Mouse (Mus musculus) left cerebral cortex, postnatal 36 days (tissue): ENCODE results near the gene Galnt18. TPM values are rescaled to one million over a fixed set of nuclear protein-coding genes. Genes with fewer than 3 reads are reported as not detected.

ENCODE experiments used
- DNase-seq, 2 experiments: peaks; one replicate each; pipeline ENCODE4 v3.0.0; 2021 to 2022; ENCODE audit warnings: low spot score in 2 of 2, mixed read lengths in 1 of 2
- intact Hi-C: fragments of 180-260 bp; cut with DNase I; formaldehyde crosslinking; loops from one replicate; pipeline ENCODE4 v1.15.1; 2025
- total RNA-seq, 2 experiments: library from RNA; stranded (reverse); gene quantifications; 2 replicates each; pipeline ENCODE4 v1.2.3; 2021

Gene Galnt18
- total RNA-seq, 2 experiments from 2014 or later, result 38.4 to 48.3 TPM

DNA sequence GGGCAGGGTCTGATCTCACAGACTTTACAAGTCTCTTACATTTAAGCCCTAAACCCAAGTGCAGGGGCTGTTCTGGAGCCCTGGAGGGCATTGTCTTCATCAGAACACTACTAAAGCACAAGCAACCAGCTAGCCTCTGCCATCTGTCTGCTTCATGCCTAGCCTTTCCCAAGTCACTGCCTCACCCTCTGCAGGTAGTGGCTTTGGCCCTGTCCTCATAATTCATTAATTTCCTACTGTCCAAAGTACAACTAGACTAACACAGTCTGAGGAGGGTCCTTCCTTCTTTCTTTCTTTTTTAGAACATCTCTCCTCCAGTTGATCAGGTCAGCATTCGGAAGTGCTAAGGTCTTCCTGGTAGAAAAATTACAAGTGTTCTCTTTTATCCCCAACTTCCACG, 2.6 kb downstream of the Galnt18 start:
- intact Hi-C loops, result loop anchor here (5.0 to 10.0 kb wide), 3 partner anchors 55 to 532 kb away; no protein-coding TSS in a partner anchor
- DNase-seq, result no peak

GRCm38 (mm10) chr7:111776160-111776559, 3.6 kb downstream of the Galnt18 start:
- intact Hi-C loops, result loop anchor here (5.0 to 10.0 kb wide), 3 partner anchors 54 to 531 kb away; no protein-coding TSS in a partner anchor
- DNase-seq, result no peak

DNA sequence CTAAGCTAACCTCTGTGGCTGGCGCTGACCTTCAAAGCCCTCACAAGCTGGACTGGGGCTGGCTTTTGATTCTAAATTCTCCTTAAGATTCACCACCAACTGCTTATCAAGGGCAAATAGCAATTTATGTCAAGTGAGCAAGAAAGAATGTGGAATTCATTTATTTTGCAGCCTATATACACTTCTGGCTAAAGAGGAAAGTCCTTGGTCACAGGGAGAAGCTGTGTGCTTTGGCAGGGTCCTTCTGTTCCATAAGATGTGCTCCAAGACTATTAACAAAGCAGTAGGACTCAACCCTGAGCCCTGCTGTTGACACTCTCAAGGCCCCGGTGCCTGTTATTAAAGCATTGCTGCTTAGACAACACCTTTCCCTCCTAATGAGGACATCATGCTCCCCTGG, 7.4 kb downstream of the Galnt18 start:
- intact Hi-C loops, result loop anchor here (10.0 kb wide), 2 partner anchors 168 to 528 kb away; no protein-coding TSS in a partner anchor
- DNase-seq, result no peak

- no peak for DNase-seq
- intact Hi-C loops, result loop anchor here (10.0 kb wide), 2 partner anchors 167 to 527 kb away; no protein-coding TSS in a partner anchor
Observed at GRCm38 (mm10) chr7:111771251-111771801, 8.5 kb downstream of the Galnt18 start.

DNA sequence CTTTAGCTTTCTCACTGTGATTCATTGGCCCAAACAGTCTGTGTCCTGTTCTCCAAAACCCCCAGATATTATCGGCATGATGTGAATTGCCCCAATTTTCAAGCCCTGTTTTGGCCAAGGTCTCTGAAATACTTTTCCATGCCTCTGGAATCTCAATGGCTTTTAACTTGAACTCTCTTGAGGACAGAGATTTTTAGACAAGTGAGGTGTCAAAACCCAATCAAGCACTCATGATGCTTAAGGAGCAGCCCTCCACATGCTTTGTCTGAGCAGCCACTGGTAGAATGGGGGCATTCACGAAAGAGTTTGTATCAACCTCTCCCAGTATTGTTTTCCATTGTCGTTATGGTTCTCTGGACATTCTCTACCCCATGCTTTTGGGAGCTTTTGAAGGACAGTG, 9.2 kb downstream of the Galnt18 start:
- DNase-seq, result no peak
- intact Hi-C loops, result loop anchor here (10.0 kb wide), 2 partner anchors 166 to 526 kb away; no protein-coding TSS in a partner anchor

DNA sequence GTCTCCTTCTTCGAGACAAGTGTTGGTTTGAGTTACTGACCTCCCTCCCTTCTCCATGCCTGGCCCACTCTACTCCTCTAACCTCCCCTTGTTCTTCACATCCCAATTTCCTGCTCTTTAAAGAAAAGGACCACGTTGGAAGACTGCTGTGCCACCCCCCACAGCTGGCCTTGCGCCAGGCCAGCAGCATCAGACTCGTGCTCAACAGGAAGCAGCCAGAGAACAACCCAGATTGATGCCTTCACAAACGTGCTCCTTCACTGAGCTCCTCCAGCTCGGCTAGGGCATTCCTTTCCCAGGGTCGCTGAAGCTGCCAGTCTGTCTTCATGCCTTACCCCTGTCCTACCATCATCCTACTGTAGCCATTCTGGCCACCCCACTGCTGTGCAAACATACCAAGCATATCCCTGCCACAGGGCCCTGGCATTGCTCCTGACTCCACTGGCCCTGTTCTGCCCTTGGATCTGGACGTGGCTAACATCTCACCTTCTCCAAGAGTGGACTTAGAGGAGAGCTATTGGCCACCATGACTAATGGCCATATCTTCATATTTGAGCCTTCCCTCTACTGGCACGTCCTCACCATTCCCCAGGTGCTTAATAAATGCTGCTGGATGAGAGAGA, 13.5 kb downstream of the Galnt18 start:
- intact Hi-C loops, result no loop called here

GRCm38 (mm10) chr7:111762754-111763153, 17.0 kb downstream of the Galnt18 start:
- DNase-seq, result no peak
- intact Hi-C loops, result no loop called here

More for the DNA sequence above, 13.5 kb downstream of the Galnt18 start:
- no peak for DNase-seq

DNA sequence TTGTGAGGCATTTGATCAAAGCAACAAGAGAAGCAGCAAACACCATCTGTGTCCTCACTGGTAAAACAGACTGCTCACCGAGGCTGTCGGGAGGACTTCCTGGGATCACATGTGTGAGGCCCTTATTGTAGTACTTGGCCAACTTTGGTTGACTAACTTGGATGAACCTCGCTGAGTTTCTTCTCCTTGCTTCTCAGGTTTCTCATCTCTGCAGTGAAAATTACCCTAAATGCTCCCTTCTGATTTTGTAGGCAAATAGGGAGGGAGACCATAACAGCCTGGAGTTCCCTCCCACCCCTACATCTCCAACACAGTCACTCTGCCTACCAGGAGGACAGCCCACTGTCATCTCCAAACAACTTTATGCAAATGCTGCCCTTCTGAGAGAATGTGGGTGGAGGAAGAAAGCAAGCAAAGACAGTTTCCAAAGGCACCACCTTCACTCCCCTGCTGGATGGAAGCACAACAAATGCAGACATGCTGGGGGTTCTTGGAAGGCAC, 31.2 kb downstream of the Galnt18 start:
- peak; percentile 36 to 50 for DNase-seq

DNA sequence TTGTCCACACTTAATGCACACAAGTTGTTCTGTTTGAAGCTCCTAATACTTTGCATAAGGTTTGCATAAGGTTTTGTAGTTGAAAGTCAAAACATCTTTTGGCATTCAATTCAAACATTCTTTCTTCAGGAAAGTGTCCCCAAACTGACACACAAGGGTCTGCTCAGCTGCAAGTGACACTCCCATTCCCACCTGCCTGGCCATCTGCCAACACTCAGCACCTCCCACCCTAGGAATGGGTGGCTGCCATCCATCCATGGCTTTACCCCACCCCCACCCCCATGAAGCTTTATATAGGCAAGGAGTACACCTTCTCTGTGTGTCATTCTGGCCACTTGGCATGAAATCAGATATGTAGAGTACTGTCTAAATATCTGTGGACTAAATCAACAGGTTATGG, 35.0 kb downstream of the Galnt18 start:
- DNase-seq, result no peak
- intact Hi-C loops, result no loop called here

More for the DNA sequence above, 31.2 kb downstream of the Galnt18 start:
- intact Hi-C loops, result no loop called here

GRCm38 (mm10) chr7:111741595-111741994, 38.2 kb downstream of the Galnt18 start:
- DNase-seq, result no peak
- intact Hi-C loops, result no loop called here

GRCm38 (mm10) chr7:111740091-111740490, 39.7 kb downstream of the Galnt18 start:
- intact Hi-C loops, result no loop called here

DNA sequence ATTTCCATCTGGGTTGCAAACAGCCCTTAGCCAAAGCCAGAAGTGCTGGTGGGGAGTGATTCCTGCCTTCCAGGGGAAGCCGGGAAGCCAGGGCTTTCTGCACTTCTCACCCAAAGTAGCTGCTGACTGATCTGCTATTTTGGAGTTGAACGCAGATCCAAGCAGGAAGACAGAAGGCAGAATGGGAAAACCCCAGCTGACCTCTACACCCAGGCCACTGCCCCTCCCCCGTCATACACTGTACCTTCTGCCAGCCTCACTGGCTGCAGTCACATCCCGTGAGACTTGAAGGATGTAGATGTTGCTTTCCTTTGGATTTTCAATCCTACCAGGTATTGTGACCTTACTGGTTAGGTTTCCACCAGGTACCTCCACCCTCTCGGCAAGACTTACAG, 40.4 kb downstream of the Galnt18 start:
- intact Hi-C loops, result no loop called here
- DNase-seq, result no peak

More at GRCm38 (mm10) chr7:111740091-111740490, 39.7 kb downstream of the Galnt18 start:
- no peak for DNase-seq

DNA sequence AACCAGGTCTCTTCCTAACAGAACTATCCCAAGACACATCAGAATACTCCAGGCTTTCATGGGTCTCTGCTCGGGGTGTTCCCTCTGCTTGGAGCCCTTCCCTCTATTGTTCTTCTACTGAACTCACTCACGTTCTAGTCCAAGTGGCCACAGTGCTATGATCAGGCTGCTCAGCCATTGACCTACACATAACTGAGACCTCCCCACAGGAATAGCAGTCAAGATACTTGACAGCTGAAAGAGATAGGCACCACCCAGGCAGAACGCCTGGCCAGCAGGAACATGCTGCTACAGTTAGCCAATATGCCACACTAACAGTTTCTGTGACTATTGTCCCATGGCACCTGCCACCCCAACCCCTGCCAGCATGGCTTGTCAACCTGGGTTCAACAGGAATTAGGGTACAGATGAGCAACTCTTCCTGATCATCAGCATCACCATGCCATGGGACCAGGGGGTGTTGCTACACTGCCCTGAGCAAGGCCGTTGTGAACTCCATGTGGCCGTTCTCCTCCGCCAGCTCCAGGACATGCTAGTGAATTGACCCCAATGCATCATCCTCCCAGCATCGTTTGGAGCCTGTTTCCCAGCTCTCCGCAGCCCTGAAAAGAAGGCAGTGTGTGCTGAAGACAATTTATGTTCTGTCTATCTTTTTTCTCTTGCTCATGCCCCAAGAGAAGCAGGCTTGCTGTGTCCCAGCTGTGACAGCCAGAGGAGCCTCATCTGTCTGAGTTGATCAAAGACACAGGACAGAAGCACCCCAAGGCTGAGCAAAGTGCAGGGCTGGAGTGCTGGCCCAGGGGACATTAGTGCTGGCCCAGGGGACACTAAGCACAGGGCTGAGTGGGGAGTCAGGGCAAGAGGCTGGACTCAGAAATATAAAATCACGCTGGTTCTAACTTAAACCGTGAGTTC, 41.1 kb downstream of the Galnt18 start:
- intact Hi-C loops, result no loop called here
- DNase-seq, result no peak

GRCm38 (mm10) chr7:111737426-111737825, 42.4 kb downstream of the Galnt18 start:
- intact Hi-C loops, result no loop called here
- peak in 1 of 2 experiments; percentile 34 for DNase-seq

DNA sequence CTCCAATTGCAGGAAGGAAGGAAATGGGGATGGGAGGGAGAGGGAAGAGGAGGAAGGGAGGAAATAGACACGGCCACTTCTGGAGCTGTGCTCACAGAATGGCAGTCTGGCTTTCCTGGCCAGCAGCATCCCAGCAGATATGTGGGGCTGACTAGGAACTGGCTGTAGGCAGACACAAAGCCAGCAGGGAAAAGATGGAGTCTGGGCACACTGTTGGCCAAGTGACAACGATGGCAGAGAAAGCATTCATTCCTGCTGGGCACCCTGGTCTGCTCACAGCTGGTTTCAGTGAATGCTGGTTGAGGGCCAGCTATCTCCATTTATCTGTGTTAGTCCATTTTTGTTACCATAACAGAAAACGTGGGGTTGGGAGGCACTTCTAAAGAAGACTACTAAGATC, 43.4 kb downstream of the Galnt18 start:
- intact Hi-C loops, result no loop called here
- no peak for DNase-seq

DNA sequence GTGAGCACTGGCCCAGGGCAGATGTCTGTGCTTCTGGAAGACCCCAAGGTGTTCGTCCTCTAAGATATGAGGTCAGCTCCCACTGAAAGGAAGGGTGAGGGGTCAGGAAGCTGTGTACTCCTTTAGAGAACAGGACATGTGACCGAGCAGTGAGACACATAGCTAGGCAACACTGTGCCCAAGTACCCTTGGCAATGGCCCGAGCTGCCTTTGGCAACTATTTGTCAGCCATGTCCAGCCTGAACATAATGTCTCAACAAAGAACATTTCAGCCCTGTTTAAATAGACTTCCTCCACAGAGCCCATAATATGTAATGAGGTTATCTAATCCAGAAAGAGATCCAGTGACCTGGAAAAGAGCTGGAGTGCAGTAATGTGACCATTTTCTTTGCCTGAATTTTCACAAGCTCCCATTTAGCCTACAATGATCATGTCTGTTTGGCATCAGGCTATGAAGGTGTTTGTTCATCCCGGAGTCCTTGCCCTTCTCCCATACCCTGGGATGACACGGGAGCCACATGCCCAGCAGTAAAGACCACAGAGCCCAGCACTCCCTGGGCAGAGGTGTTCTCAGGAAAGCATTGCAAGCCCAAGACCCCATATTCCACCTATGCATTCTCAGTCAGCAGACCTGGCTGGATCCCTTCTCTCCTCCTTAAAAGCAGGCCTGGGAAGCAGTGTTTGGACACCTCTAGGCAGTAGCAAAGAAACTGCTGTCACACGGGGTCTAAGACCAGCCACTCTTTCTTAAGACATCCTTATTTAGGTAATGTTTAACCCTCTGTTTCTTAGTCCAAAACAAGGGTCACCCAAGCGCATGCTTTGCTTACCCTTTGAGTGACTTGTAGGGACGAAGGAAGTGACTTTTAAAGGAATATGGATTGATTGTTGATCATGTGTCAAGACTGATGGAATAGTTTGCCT, 49.2 kb downstream of the Galnt18 start:
- no peak for DNase-seq

DNA sequence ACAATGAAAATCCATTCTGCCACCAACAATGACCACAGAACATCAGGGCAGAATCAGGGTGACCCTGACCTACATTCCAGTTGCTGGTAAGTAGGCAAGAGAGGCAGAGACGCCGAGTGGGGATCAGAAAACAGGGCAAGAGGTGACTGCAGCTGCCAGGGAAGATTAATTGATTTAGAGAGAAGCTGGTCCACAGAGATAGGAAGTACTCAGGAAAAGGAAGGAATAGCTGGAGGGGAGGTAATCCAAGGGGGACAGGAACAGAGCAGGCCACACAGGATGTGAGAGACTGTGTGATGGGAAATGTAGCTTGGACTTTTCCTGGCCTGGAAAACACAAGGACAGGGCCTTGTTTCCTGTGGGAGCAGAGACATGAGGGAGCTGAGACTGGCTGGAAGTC, 52.8 kb downstream of the Galnt18 start:
- DNase-seq, result no peak
- intact Hi-C loops, result no loop called here

More for the DNA sequence above, 49.2 kb downstream of the Galnt18 start:
- intact Hi-C loops, result no loop called here

GRCm38 (mm10) chr7:111724730-111725129, 55.0 kb downstream of the Galnt18 start:
- intact Hi-C loops, result loop anchor here (5.0 kb wide), 1 partner anchor 53 kb away; the partner anchor contains the start of gene Galnt18
- peak in 1 of 2 experiments; percentile 35 for DNase-seq

- DNase-seq, result no peak
- intact Hi-C loops, result loop anchor here (5.0 kb wide), 1 partner anchor 53 kb away; the partner anchor contains the start of gene Galnt18
Observed at GRCm38 (mm10) chr7:111724004-111724403, 55.8 kb downstream of the Galnt18 start.
